Mouse (Mus musculus) liver, postnatal 0 days (tissue): ENCODE data around the gene H2-Q6.
"Not testable (repeated sequence)": the region's sequence is repeated elsewhere in the genome, so short reads cannot be mapped to it uniquely, and the experiment has no call there.

ENCODE experiments used
- CTCF ChIP-seq: sonication (generic); IDR thresholded peaks from 2 replicates; pipeline ENCODE4 v1.5.1; 2016; ENCODE audit warnings: antibody characterized with exemption, low read depth
- EP300 ChIP-seq: IDR thresholded peaks from 2 replicates; pipeline ENCODE4 v1.6.1; 2016; ENCODE audit warnings: antibody characterized with exemption, low read depth, mild to moderate bottlenecking

- not testable (repeated sequence) for TF ChIP-seq CTCF, EP300
Observed at GRCm38 (mm10) chr17:35444510-35444909, 19.9 kb downstream of the H2-Q6 start.
